Mouse (Mus musculus) liver (tissue): Measurements from ENCODE around the gene Pik3r5.

Experiments
- DNase-seq: peaks from one replicate; pipeline ENCODE4 v3.0.0-alpha.2; 2020; ENCODE audit warnings: mixed read lengths

Gene Pik3r5

GRCm38 (mm10) chr11:68451747-68452405, 20.0 kb downstream of the Pik3r5 start:
- no peak for DNase-seq

- DNase-seq: no peak
These were observed 20.8 kb downstream of the Pik3r5 start for GRCm38 (mm10) chr11:68452740-68453139.

- no peak for DNase-seq
These were observed 21.4 kb downstream of the Pik3r5 start for GRCm38 (mm10) chr11:68453301-68453700.

- no peak for DNase-seq
These were observed 26.2 kb downstream of the Pik3r5 start for GRCm38 (mm10) chr11:68458086-68458485.

- DNase-seq: no peak
These were observed 27.1 kb downstream of the Pik3r5 start for GRCm38 (mm10) chr11:68459021-68459420.

DNA sequence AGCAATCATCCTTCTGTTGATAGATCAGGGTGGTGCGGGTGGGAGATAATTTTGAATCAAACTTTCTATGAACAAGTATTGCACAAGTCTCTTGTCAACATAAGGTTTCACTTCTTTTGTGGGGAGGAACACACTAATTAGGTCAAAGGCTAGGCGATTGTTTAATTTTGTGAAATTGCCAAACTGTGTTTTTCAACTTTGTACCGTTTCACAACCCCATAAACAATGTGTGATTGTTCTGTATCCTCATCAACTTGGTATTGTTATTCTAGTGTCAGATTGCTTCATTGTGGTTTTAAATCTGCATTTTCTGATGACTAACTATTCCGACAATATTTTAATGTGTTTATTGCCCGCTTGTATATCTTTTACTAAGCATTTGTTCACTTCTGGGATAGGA, 27.6 kb downstream of the Pik3r5 start:
- DNase-seq: no peak

DNA sequence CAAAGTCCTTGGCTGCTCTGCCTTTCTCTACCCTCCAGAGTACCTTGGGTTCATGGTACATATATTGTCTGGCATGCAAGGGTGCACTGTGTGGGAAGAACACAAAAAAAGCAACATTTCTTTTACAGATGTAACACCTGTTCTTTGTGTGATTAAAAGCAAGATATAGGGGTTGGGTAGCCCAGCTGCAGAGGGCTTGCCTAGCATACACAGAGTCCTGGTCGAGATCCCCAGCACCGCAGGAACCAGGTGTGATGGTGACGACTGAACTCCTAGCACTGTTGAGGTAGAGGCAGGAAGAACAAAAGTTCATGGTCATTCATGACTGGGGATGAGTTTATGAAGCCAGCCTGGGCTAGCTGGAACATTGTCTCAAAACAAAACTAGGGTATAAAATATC, 30.8 kb downstream of the Pik3r5 start:
- no peak for DNase-seq

GRCm38 (mm10) chr11:68464260-68464659, 32.3 kb downstream of the Pik3r5 start:
- DNase-seq: no peak

- no peak for DNase-seq
These were observed 33.2 kb downstream of the Pik3r5 start for GRCm38 (mm10) chr11:68465090-68465489.

- DNase-seq: no peak
These were observed 35.5 kb downstream of the Pik3r5 start for GRCm38 (mm10) chr11:68467441-68467840.

DNA sequence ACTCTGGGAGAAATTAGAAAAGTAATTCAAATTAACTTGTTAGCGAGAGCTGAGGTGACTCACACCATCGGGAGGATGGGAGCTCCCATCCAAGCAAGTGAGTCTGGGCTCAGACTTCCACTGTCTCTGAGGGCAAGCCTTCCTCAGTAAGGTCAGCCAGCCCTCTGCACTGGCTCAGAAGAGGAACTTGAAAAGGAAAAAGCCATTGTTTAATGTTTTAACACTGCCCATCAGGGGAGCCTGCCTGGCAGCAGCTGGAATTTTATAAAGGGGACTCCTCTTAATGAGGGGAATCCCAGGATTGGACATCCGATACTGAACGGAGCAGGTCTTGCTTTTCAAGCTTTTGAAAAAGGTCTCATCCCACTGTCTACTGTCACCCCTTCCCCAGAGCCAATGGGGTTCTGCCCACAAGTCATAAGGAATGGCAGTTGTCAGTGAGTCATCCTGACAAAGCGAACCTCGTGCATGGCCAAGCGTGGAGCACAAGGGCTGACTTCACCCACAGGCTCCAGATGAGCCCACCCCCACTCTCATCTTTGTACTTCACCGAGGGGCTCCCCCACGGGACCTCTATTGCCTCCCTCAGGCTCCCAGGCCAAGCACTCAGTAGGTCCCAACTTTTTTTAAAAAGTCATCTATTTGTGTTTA, 36.2 kb downstream of the Pik3r5 start:
- no peak for DNase-seq

DNA sequence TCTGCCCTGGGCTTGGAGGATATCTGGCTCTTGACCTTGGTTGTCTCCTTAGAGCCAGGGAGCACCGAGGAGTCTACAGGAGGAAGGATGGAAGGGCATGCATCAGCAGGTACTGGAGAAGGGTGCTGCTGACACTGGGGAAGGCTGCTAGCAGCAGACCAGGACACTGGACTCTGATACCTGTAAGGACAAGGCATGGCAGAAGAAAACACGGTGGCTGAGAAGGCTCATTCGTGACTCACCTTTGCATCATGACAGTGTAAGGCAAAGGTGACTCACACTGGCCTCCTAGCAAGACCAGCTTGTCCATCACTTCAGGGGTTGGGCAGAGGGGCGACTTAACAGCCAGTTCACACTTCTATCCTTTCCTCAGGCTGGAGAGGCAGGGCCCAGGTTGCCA, 37.0 kb downstream of the Pik3r5 start:
- no peak for DNase-seq

- no peak for DNase-seq
These were observed 40.4 kb downstream of the Pik3r5 start for GRCm38 (mm10) chr11:68472162-68472849.

DNA sequence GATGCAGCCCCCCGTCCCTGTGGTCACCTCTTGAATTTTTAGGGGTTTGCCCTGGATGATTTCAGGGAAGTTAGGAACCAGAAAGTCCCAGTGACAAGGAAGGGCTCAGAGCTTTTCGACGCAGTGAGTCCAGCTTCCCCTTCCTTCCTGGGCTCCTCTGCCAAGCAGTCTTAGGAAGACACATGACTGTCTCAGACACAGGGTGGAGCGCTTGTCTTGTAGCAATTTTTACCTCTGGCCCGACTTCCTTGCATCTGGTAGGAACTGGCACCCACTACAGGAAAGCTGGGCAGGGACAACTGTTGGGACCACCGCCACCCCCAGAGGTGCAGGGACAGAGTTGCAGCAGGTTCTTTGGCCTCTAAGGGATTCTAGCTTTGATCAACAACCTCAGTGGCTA, 42.7 kb downstream of the Pik3r5 start:
- DNase-seq: no peak

- no peak for DNase-seq
These were observed 43.8 kb downstream of the Pik3r5 start for GRCm38 (mm10) chr11:68475676-68476075.

GRCm38 (mm10) chr11:68477661-68478060, 45.7 kb downstream of the Pik3r5 start:
- DNase-seq: no peak

DNA sequence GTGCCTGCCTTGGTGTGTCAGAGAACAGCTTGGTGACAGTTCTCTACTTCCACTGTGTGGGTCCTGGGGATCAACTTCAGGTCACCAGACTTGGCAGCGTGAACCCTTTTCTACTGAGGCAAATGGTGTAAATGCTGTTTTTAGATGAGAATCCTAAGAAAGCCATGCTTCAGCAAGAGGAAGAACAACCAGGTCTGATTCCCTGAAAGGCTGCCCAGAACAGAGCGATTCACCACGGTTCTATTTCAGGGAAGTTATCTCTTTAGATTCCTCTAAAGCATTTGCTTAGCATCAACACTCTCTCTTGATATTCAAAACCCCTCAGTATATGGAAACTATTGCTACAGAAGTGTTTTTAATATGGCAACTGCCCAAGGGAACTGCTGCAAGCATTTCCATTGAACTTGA, 46.7 kb downstream of the Pik3r5 start:
- DNase-seq: no peak

- DNase-seq: no peak
These were observed 48.7 kb downstream of the Pik3r5 start for GRCm38 (mm10) chr11:68480660-68481059.

GRCm38 (mm10) chr11:68482001-68482400, 50.1 kb downstream of the Pik3r5 start:
- DNase-seq: no peak

GRCm38 (mm10) chr11:68483213-68483612, 51.3 kb downstream of the Pik3r5 start:
- DNase-seq: no peak

GRCm38 (mm10) chr11:68484431-68484830, 52.5 kb downstream of the Pik3r5 start:
- DNase-seq: no peak

DNA sequence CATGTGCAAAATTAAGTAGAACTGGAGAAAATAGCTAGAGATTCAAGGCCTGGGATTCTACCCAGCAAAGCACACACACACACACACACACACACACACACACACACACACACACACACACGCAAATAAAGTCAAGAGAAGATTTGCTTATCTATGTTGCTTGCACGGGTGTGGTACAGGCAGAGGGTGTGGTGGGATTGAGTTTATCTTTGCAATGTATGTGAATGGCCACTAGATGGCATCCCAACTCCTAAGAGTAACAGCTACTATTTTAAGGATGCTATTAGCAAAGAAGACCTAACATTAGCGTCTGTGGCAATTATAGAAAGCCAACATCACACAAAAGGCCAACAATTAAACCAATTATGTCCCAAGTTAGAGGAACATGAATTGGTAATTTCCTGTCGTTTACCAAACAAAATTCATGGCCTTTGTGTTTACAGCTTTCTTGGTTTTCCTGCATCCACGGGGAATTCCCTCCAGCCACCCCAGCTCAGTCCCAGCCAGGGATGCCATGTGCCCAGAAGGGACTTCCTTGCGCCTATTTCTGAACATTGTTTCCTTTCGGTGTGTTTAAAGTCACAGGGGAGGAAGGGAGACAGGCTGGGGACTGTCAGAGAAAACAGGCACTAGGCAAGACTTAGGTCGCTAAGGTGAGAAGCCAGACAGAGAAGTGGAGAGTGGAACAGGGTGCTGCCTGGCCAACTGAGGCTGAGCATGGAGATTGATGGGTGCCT, 53.5 kb downstream of the Pik3r5 start:
- peak; percentile 19 for DNase-seq

DNA sequence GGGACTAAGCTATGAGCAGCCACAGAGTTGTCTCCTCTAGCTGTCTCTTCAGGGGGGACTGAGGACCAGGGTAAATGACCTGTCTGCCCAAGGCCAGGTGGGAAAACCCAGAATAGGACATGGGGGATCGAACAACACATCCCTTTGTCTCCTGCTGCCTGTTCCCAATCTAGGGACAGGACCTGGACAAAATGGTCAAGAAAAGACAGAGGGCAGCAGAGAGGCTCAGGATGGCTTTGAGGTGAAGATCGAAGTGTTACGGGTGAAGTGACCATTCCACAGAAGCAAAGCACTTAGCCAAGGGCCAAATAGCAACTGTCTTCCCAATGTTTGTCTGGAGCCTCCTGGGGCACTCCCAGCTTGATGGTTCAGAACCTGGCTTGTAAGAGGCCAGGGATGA, 54.2 kb downstream of the Pik3r5 start:
- DNase-seq: no peak
